Mouse (Mus musculus) CH12.LX (cell line): ENCODE measurements at regions not wholly inside any gene's neighbourhood (a gene's known extent, or its start where the extent isn't known, plus 50 kb on each side); places are given as distances from the start of the nearest gene placed in this dataset.
A peak's percentile ranks its signal among the peaks of the same experiment; 100 is the strongest.

Experiments
- DNase-seq: peaks from one replicate; pipeline ENCODE4 v3.0.0-alpha.2; 2013; ENCODE audit errors: extremely low read depth
- H3K27ac ChIP-seq: 2 replicates; pipeline ENCODE4 v1.5.1; 2012; ENCODE audit warnings: low read depth, mild to moderate bottlenecking, control low read depth, moderate library complexity; ENCODE audit not compliant: insufficient read depth
- H3K27me3 ChIP-seq: replicated peaks from 2 replicates; pipeline ENCODE3; 2012; ENCODE audit warnings: inconsistent platforms
- H3K36me3 ChIP-seq, 2 experiments: replicated peaks in 1 of 2; 2 replicates each; pipeline versions ENCODE3 to v1.6.1; 2012; ENCODE audit warnings: inconsistent platforms in 1 of 2, low read length in 1 of 2, mild to moderate bottlenecking in 1 of 2, mixed read lengths in 1 of 2, moderate library complexity in 1 of 2; ENCODE audit not compliant: control insufficient read depth in 1 of 2, insufficient read depth in 1 of 2
- H3K4me1 ChIP-seq, 2 experiments: 2 replicates each; pipeline ENCODE4 v1.6.1; 2012; ENCODE audit warnings: inconsistent platforms in 1 of 2, moderate library complexity in 1 of 2; ENCODE audit not compliant: insufficient read depth in 2 of 2, control insufficient read depth in 1 of 2
- H3K4me2 ChIP-seq: 2 replicates; pipeline ENCODE4 v1.6.1; 2012; ENCODE audit warnings: low read depth, mild to moderate bottlenecking, control low read depth; ENCODE audit not compliant: poor library complexity, insufficient read depth, severe bottlenecking
- H3K4me3 ChIP-seq, 3 experiments: fragments of 150-350 bp in 1 of 3; sonication (generic) in 1 of 3; replicated peaks in 1 of 3; 2 replicates each; pipeline versions ENCODE3 to v1.5.1; 2011 to 2012; ENCODE audit warnings: low read depth in 2 of 3, low read length in 2 of 3, mild to moderate bottlenecking in 2 of 3, moderate library complexity in 2 of 3, control low read depth in 1 of 3, improper control_type of control experiment in 1 of 3, inconsistent platforms in 1 of 3, mixed read lengths in 1 of 3; ENCODE audit not compliant: poor library complexity in 1 of 3
- H3K79me2 ChIP-seq: replicated peaks from 2 replicates; pipeline ENCODE4 v1.6.1; 2012; ENCODE audit warnings: mild to moderate bottlenecking, moderate library complexity; ENCODE audit not compliant: control insufficient read depth, poor library complexity, insufficient read depth, severe bottlenecking; ENCODE audit errors: extremely low read depth
- H3K9ac ChIP-seq: 2 replicates; pipeline ENCODE4 v1.6.1; 2012; ENCODE audit warnings: low read depth, mild to moderate bottlenecking, control low read depth, moderate library complexity; ENCODE audit not compliant: insufficient read depth
- H3K9me3 ChIP-seq: replicated peaks from 2 replicates; pipeline ENCODE3; 2012; ENCODE audit warnings: low read length, inconsistent platforms, mixed read lengths
- CHD1 ChIP-seq: IDR thresholded peaks from 2 replicates; pipeline ENCODE4 v1.6.1; 2012; ENCODE audit warnings: low read depth, low read length, improper control_type of control experiment, inconsistent platforms
- CHD2 ChIP-seq: IDR thresholded peaks from 2 replicates; pipeline ENCODE4 v1.6.1; 2011; ENCODE audit warnings: low read length, improper control_type of control experiment
- CTCF ChIP-seq, 2 experiments: IDR thresholded peaks in 1 of 2; conservative IDR thresholded peaks in 1 of 2; 2 replicates each; pipeline ENCODE4 v1.5.1; 2011 to 2012; ENCODE audit warnings: low read depth in 2 of 2, low read length in 2 of 2, improper control_type of control experiment in 1 of 2, inconsistent platforms in 1 of 2, mild to moderate bottlenecking in 1 of 2, moderate library complexity in 1 of 2
- ELF1 ChIP-seq: IDR thresholded peaks from 2 replicates; pipeline ENCODE4 v1.6.1; 2014; ENCODE audit warnings: low read depth, mild to moderate bottlenecking, inconsistent platforms, low read length, improper control_type of control experiment
- EP300 ChIP-seq: IDR thresholded peaks from 2 replicates; pipeline ENCODE4 v1.6.1; 2011; ENCODE audit warnings: low read length, improper control_type of control experiment
- ETS1 ChIP-seq: conservative IDR thresholded peaks from 2 replicates; pipeline ENCODE4 v1.6.1; 2012; ENCODE audit warnings: low read depth, mild to moderate bottlenecking, inconsistent platforms, low read length, improper control_type of control experiment, moderate library complexity
- GABPA ChIP-seq: IDR thresholded peaks from 2 replicates; pipeline ENCODE4 v1.6.1; 2012; ENCODE audit warnings: low read depth, low read length, improper control_type of control experiment, inconsistent platforms; ENCODE audit not compliant: insufficient replicate concordance
- HCFC1 ChIP-seq: IDR thresholded peaks from 2 replicates; pipeline ENCODE4 v1.6.1; 2012; ENCODE audit warnings: low read depth, mild to moderate bottlenecking, inconsistent platforms, low read length, improper control_type of control experiment
- IRF4 ChIP-seq: IDR thresholded peaks from 2 replicates; pipeline ENCODE4 v1.6.1; 2014; ENCODE audit warnings: low read depth, mild to moderate bottlenecking, inconsistent platforms, low read length, improper control_type of control experiment
- JUN ChIP-seq: IDR thresholded peaks from 2 replicates; pipeline ENCODE4 v1.6.1; 2011; ENCODE audit warnings: low read depth, mild to moderate bottlenecking, low read length, improper control_type of control experiment, moderate library complexity; ENCODE audit not compliant: insufficient read depth
- KAT2A ChIP-seq: IDR thresholded peaks from 2 replicates; pipeline ENCODE4 v1.6.1; 2012; ENCODE audit warnings: low read length, improper control_type of control experiment, inconsistent platforms; ENCODE audit not compliant: insufficient replicate concordance
- MAFK ChIP-seq: IDR thresholded peaks from 2 replicates; pipeline ENCODE4 v1.6.1; 2011; ENCODE audit warnings: low read length, improper control_type of control experiment; ENCODE audit not compliant: insufficient replicate concordance
- MAX ChIP-seq: IDR thresholded peaks from 2 replicates; pipeline ENCODE4 v1.6.1; 2011; ENCODE audit warnings: low read length, improper control_type of control experiment
- MAZ ChIP-seq: IDR thresholded peaks from 2 replicates; pipeline ENCODE4 v1.6.1; 2012; ENCODE audit warnings: low read depth, mild to moderate bottlenecking, inconsistent platforms, low read length, improper control_type of control experiment, moderate library complexity
- MXI1 ChIP-seq: IDR thresholded peaks from 2 replicates; pipeline ENCODE4 v1.6.1; 2011; ENCODE audit warnings: mild to moderate bottlenecking, low read depth, low read length, improper control_type of control experiment
- NELFE ChIP-seq: IDR thresholded peaks from 2 replicates; pipeline ENCODE4 v1.6.1; 2011; ENCODE audit warnings: low read depth, low read length, improper control_type of control experiment
- POLR2AphosphoS2 ChIP-seq: IDR thresholded peaks from 2 replicates; pipeline ENCODE4 v1.6.1; 2011; ENCODE audit warnings: low read depth, low read length, improper control_type of control experiment
- RAD21 ChIP-seq: IDR thresholded peaks from 2 replicates; pipeline ENCODE4 v1.6.1; 2011; ENCODE audit warnings: low read depth, mild to moderate bottlenecking, low read length, improper control_type of control experiment, moderate library complexity
- RCOR1 ChIP-seq: conservative IDR thresholded peaks from 2 replicates; pipeline ENCODE4 v1.6.1; 2012; ENCODE audit warnings: low read depth, mild to moderate bottlenecking, inconsistent platforms, low read length, improper control_type of control experiment
- SIN3A ChIP-seq: IDR thresholded peaks from 2 replicates; pipeline ENCODE4 v1.6.1; 2012; ENCODE audit warnings: low read length, improper control_type of control experiment, inconsistent platforms
- SMC3 ChIP-seq: IDR thresholded peaks from 2 replicates; pipeline ENCODE4 v1.6.1; 2011; ENCODE audit warnings: low read depth, low read length, improper control_type of control experiment
- TBP ChIP-seq: conservative IDR thresholded peaks from 2 replicates; pipeline ENCODE4 v1.6.1; 2011; ENCODE audit warnings: low read depth, low read length, improper control_type of control experiment
- TCF12 ChIP-seq: IDR thresholded peaks from 2 replicates; pipeline ENCODE4 v1.6.1; 2014; ENCODE audit warnings: low read depth, mild to moderate bottlenecking, inconsistent platforms, low read length, improper control_type of control experiment
- UBTF ChIP-seq: IDR thresholded peaks from 2 replicates; pipeline ENCODE4 v1.6.1; 2012; ENCODE audit warnings: low read depth, mild to moderate bottlenecking, inconsistent platforms, low read length, improper control_type of control experiment, moderate library complexity
- USF1 ChIP-seq: IDR thresholded peaks from 2 replicates; pipeline ENCODE4 v1.6.1; 2014; ENCODE audit warnings: low read depth, mild to moderate bottlenecking, inconsistent platforms, low read length, improper control_type of control experiment
- USF2 ChIP-seq: conservative IDR thresholded peaks from 2 replicates; pipeline ENCODE4 v1.6.1; 2011; ENCODE audit warnings: low read depth, low read length, improper control_type of control experiment
- ZC3H11A ChIP-seq: IDR thresholded peaks from 2 replicates; pipeline ENCODE4 v1.6.1; 2012; ENCODE audit warnings: low read depth, mild to moderate bottlenecking, inconsistent platforms, low read length, improper control_type of control experiment
- ZMIZ1 ChIP-seq: IDR thresholded peaks from 2 replicates; pipeline ENCODE4 v1.6.1; 2012; ENCODE audit warnings: low read depth, mild to moderate bottlenecking, inconsistent platforms, low read length, improper control_type of control experiment
- ZNF384 ChIP-seq: IDR thresholded peaks from 2 replicates; pipeline ENCODE4 v1.6.1; 2012; ENCODE audit warnings: low read depth, low read length, improper control_type of control experiment, inconsistent platforms
- dilution Hi-C: fragments of 300-500 bp; cut with MboI; formaldehyde crosslinking; loops from 2 replicates; pipeline ENCODE4 v1.14.3; 2020; ENCODE audit warnings: low sequenced_read_pairs; ENCODE audit not compliant: extremely low pct_unique_long_range_greater_than_20kb, extremely low pct_ligation_motif_present
- in situ Hi-C: fragments of 300-500 bp; cut with MboI; formaldehyde crosslinking; loops from 3 replicates; pipeline ENCODE4 v1.14.3; 2019; ENCODE audit warnings: low sequenced_read_pairs, low pct_ligation_motif_present, low pct_unique_long_range_greater_than_20kb, mixed read lengths

DNA sequence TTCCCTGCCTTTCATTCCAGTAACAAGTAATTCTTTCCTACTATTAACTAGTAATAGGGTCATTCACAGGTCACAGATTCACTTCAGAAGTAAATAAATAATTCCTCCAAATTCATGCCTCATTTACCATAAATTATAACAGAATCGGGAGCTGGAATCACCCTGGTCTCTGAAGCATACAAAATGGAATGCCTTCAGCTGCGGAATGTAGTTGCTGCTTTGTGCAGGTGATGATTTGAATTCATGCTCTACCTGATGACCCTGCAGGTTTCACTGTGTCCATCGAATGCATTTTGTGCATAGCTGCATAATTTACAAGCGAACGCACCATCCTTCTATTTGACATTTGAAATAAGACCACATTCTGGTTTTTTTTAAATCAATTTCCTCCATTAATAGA, 491.0 kb upstream of the Lcorl start:
- Histone ChIP-seq H3K9me3 (no peaks in the 10 kb centered on the region), H3K27ac (no peak overlapping the region), H3K79me2 (no peaks in the 10 kb centered on the region), H3K4me1 (peaks cover 0 to 3% of the 10 kb centered on the region in 2 experiments; a peak in 1 of 4 replicates), H3K4me3 (no peak overlapping the region), H3K4me2 (no peak overlapping the region), H3K36me3 (no peaks in the 10 kb centered on the region), H3K9ac (no peak overlapping the region), H3K27me3 (no peaks in the 10 kb centered on the region)
- TF ChIP-seq MAX: no peak
- TF ChIP-seq RCOR1: no peak
- no peak for TF ChIP-seq CHD1
- no peak for TF ChIP-seq ZMIZ1
- in situ Hi-C loops (loop anchor here (10.0 to 25.0 kb wide), 3 partner anchors 594 to 886 kb away; partner anchors contain the start of genes Clrn2 and Qdpr), dilution Hi-C loops (no loop called here)
- DNase-seq: no peak

GRCm38 (mm10) chr5:46347368-46348083, 490.1 kb upstream of the Lcorl start:
- in situ Hi-C loops (loop anchor here (10.0 to 25.0 kb wide), 3 partner anchors 593 to 885 kb away; partner anchors contain the start of genes Clrn2 and Qdpr), dilution Hi-C loops (no loop called here)
- no peaks in the 10 kb centered on the region for H3K27me3 ChIP-seq
- H3K9me3 ChIP-seq: no peaks in the 10 kb centered on the region
- H3K79me2 ChIP-seq: no peaks in the 10 kb centered on the region
- peaks cover 0 to 3% of the 10 kb centered on the region in 2 experiments; a peak in 1 of 4 replicates for H3K4me1 ChIP-seq
- peak overlapping the region; percentile 50; the same call in 1 of the 2 replicates for H3K4me2 ChIP-seq
- TF ChIP-seq MXI1 (no peak), USF2 (no peak), HCFC1 (no peak), SMC3 (peak; percentile 76), KAT2A (no peak), RAD21 (peak; percentile 86), CTCF (conservative IDR thresholded peaks at IDR 0.05 in 1 of 2, IDR thresholded peaks at IDR 0.05 in 1 of 2; ENCODE audit: low read depth in 2 of 2, low read length in 2 of 2) (peak in 1 of 2 experiments; percentile 87; a peak in 3 of 4 replicates), GABPA (no peak), ELF1 (no peak), TCF12 (no peak), CHD1 (no peak), MAZ (no peak), ZNF384 (no peak), UBTF (no peak), POLR2AphosphoS2 (no peak), ETS1 (no peak), ZMIZ1 (no peak), TBP (no peak), IRF4 (peak; percentile 22; the same call in 1 of the 2 replicates), ZC3H11A (peak; percentile 49), CHD2 (no peak), USF1 (no peak), JUN (no peak), EP300 (no peak), SIN3A (no peak), NELFE (no peak), MAFK (no peak)
- no peaks in the 10 kb centered on the region for H3K36me3 ChIP-seq
- H3K4me3 ChIP-seq: no peak overlapping the region
- H3K9ac ChIP-seq: no peak overlapping the region
- H3K27ac ChIP-seq: no peak overlapping the region
- DNase-seq: peak; percentile 79
